Mouse (Mus musculus): ENCODE data around the gene Aldh1l1.
"Not testable (repeated sequence)": the region's sequence is repeated elsewhere in the genome, so short reads cannot be mapped to it uniquely, and the experiment has no call there.

The Aldh1l1 gene

DNA sequence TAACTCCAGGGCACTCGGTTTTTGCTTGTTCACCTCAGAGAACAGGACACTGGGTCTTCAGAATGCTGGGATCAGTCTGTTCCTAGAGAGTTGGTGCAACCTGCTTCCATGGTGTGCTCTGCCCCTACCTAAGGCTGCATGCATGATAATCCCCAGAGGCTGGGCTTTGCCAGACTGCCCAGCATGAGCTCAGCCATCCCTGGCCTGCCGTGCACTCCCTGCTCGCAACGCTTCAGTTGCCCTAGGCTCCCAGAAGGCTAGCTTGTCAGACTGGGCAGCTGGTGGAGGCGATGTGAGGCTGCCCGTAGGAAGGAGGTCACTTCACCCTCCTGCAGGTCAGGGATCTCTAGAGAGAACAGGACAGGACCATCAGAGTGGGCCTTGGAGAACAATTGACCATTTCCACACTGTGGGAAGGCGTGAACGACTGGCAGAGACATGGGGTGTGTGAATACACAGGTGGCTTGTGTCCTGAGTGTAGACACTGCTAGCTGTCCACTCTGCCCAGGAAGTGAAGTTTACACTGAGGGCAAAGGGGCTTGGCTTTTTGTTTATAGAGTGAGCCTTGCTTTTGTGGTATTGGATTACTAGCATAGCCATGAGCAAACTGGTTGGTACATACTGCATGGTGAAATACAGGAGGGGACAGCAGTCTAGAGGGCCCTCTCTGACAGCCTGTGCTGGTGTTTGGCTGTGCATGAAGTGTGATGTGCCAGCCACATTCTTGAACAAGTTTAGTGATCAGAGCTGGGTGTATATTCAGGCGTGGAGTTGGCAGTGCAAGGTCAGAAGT lies 134.8 kb downstream of the Aldh1l1 start:
- DNase-seq (ENCODE audit: low spot score in 2 of 2) = no peak

GRCm38 (mm10) chr6:90621584-90621890 lies 135.3 kb downstream of the Aldh1l1 start:
- no peak for DNase-seq (ENCODE audit: low spot score in 2 of 2)

- DNase-seq (ENCODE audit: low spot score in 2 of 2) = no peak
Measured at GRCm38 (mm10) chr6:90622758-90623455, 136.7 kb downstream of the Aldh1l1 start.

GRCm38 (mm10) chr6:90623456-90623836 lies 137.2 kb downstream of the Aldh1l1 start:
- DNase-seq (ENCODE audit: low spot score in 2 of 2) = no peak

GRCm38 (mm10) chr6:90624184-90624583 lies 138.0 kb downstream of the Aldh1l1 start:
- peak in 1 of 2 experiments; percentile 61 for DNase-seq (ENCODE audit: low spot score in 2 of 2)

DNA sequence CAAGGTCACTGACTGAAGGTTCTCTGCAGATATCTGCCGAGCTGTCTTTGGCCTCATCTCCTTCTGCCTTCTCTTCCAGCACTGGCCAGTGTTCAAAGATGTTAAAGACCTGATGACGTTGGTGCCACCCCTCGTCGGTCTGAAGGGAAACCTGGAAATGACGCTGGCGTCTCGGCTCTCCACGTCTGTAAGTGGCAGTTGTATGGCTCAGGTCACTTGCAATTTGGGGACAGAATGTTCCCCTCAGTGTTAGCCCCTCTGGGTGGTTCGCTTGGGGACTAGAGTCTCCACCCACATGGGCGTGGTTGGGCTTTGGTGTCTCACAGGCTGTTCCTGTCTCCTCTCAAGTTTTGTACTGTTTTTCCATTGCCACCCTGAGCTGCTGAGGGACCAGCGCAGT lies 138.5 kb downstream of the Aldh1l1 start:
- DNase-seq (ENCODE audit: low spot score in 2 of 2) = no peak

DNA sequence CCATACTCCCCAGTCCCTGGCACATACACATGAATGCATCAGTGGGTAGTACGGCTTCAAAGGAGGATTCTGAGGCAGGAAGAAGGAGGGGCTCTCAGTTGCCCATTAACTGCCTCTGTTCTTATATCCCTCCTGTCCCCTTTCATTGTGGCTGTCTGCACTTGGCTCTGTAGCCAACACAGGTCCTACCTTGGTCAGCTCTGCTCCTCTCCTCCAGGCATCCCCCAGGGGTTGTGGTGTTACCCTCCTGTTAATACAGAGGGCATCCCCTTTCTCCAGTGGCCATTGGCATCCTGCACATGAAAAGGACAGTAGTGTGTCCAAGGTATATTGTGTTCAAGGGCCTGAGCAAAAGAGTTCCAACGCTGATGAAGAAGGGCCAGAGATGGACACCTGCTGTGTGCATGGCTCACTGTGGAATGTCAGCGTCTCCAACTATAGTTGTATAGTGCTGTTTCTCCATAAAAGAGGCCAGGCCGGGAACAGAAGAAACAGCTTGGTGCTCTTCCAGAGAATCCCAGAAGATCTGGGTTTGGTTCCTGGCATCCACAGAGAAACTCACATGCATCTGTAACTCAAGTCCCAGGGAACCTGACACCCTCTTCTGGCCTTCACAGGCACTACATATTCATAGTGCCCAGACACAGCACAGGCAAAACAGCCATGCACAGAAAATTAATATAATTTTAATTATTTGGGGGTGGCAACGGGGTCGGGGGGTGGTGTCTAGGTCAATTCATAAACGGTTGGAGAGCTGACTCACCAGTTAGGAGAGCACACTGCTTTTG lies 139.2 kb downstream of the Aldh1l1 start:
- DNase-seq (ENCODE audit: low spot score in 2 of 2) = no peak

DNA sequence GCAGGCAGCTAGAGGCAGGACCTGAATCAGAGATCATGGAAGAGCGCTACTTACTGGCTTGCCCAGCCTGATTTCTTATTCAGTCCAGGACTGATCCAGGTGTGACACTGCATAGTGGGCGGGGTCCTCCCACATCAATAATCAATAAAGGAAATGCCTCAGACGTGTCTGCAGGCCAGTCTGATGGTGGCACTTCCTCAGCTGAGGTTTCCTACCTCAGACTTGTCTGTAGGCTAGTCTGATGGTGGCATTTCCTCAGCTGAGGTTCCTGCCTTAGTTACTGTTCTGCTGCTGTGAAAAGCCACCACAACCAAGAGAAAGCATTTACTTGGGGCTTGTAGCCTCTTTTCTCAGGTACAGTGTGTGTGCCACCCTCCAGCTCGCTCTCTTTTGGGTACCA lies 141.3 kb downstream of the Aldh1l1 start:
- no peak for DNase-seq (ENCODE audit: low spot score in 2 of 2)

DNA sequence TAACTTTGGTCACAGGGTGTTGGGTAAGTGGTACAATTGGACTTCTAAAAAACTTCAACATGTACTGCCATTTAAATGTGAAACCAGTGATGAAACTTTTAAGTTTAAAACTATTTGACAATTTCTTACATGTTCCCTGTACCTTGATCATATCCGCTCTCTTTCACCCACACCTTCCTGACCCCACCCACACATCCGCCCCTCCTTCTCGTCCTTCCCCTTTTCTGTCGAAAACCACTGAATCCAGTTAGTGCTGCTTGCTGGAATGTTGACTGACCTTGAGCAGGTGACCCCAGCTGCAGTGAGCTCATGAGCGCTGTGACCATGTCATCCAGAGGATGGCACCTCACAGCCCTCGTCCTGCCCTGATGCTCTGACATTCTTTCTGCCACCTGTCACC lies 143.3 kb downstream of the Aldh1l1 start:
- DNase-seq (ENCODE audit: low spot score in 2 of 2) = no peak

DNA sequence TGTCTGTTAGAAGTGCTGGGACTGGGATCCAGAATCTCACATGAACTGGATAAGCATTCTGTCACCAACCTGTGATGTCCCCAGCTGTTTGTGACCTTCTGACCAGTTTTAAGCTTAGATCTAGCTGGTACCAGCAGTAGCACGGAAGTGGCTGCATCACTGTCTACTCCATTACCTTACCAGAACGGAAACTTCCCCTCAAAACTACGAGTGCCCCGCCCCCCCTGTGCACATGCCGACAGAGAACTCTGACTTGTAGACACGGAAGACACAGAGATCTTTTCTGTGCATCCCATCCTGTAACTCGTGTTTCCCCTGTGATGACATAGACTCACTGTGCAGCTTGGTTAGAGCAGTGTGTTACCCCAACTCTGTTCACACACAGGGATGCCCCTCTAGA lies 144.2 kb downstream of the Aldh1l1 start:
- no peak for DNase-seq (ENCODE audit: low spot score in 2 of 2)

GRCm38 (mm10) chr6:90632526-90632925 lies 146.3 kb downstream of the Aldh1l1 start:
- not testable (repeated sequence) for DNase-seq (ENCODE audit: low spot score in 2 of 2)

DNA sequence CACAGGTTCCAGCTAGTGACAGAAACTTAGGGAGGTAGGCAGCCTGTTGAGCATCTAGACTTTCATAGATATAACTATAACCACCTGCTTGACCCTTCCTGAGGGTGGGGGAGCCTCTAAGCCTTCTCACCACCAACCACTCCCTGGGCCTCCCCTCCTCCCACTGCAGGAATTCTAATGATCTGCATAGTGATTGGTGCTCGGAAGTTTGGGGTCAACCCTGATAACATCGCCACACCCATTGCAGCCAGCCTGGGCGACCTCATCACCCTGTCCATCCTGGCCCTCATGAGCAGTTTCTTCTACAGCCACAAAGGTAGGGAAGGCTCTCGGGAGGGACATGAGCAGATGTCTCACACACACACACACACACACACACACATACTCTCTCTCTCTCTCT lies 148.9 kb downstream of the Aldh1l1 start:
- DNase-seq (ENCODE audit: low spot score in 2 of 2) = no peak

GRCm38 (mm10) chr6:90635611-90636010 lies 149.4 kb downstream of the Aldh1l1 start:
- DNase-seq (ENCODE audit: low spot score in 2 of 2) = no peak

DNA sequence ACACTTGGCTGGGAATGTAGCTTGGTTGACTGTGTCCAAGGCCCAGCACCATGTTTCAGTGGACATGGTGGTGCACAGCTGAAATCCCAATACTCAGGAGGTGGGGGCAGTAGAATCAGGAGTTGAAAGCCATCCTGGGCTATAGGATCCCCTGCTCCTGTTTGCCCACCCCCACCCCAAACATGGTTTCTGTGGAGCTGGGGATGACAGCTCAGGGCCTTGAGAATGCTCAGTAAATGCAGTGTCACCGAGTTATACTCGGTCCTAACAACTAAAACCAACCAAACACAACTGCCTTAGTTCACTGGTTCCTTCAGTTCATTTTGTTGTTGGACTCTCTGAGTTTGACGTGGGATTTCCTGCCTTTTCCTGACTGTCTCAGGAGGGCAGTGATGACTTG lies 156.8 kb downstream of the Aldh1l1 start:
- DNase-seq (ENCODE audit: low spot score in 2 of 2) = no peak

GRCm38 (mm10) chr6:90644965-90645364 lies 158.7 kb downstream of the Aldh1l1 start:
- DNase-seq (ENCODE audit: low spot score in 2 of 2) = no peak

GRCm38 (mm10) chr6:90648391-90648790 lies 162.2 kb downstream of the Aldh1l1 start:
- no peak for DNase-seq (ENCODE audit: low spot score in 2 of 2)

- DNase-seq (ENCODE audit: low spot score in 2 of 2) = no peak
Measured at GRCm38 (mm10) chr6:90649279-90649678, 163.1 kb downstream of the Aldh1l1 start.

Data from right cerebral cortex, postnatal 10 days (tissue).